Mouse (Mus musculus): ENCODE data around the gene Hmgcs1. TPM values are rescaled to one million over a fixed set of nuclear protein-coding genes. Genes with fewer than 3 reads are reported as not detected.
A peak's percentile ranks its signal among the peaks of the same experiment; 100 is the strongest.

Hmgcs1 gene
- total and polyA plus RNA-seq, 3 experiments = 16.7 to 35.4 (median 34.9) TPM

- intact Hi-C loops (cut with DNase I) = loop anchor here (5.0 kb wide), 2 partner anchors 36 to 64 kb away; partner anchors contain the start of genes Hmgcs1 and Zfp131
- DNase-seq = peak; percentile 87 to 88
- Histone ChIP-seq H3K27ac (peak within 1 kb of the TSS; percentile 68), H3K9ac (ENCODE audit: low read depth, low read length) (peak within 1 kb of the TSS; percentile 73), H3K79me2 (replicated peaks; ENCODE audit: control insufficient read depth, insufficient read depth, low read length) (0 out of 2 replicates have a peak, but pooled peaks cover under 1% of the 10 kb centered on the region), H3K4me3 (peak within 1 kb of the TSS; percentile 58), H3K36me3 (ENCODE audit: control insufficient read depth, insufficient read depth, low read length) (no peaks in the 10 kb centered on the region), H3K4me1 (ENCODE audit: control insufficient read depth, insufficient read depth, low read length) (no peaks in the 10 kb centered on the region), H3K27me3 (ENCODE audit: control insufficient read depth, insufficient read depth, low read length) (no peaks in the 10 kb centered on the region)
- TF ChIP-seq POLR2A (IDR thresholded peaks at IDR 0.05; ENCODE audit: insufficient read depth, low read depth, low read length) = peak; percentile 82
- TF ChIP-seq CTCF (IDR thresholded peaks at IDR 0.05) = no peak
- TF ChIP-seq EP300 (IDR thresholded peaks at IDR 0.05; ENCODE audit: insufficient read depth, low read depth, low read length) = no peak
- 2% methylated on average over 43 of the region's 43 CpGs for WGBS
Observed at GRCm38 (mm10) chr13:119755681-119756471, 65.7 kb downstream of the Hmgcs1 start, which contains the start of gene Nim1k. TSS of gene Nim1k (minus strand) at chr13:119755882.

GRCm38 (mm10) chr13:119756831-119757230 is 66.7 kb downstream of the Hmgcs1 start:
- H3K9ac ChIP-seq (ENCODE audit: low read depth, low read length) = no peak overlapping the region
- TF ChIP-seq CTCF (IDR thresholded peaks at IDR 0.05) (no peak), EP300 (IDR thresholded peaks at IDR 0.05; ENCODE audit: insufficient read depth, low read depth, low read length) (no peak)
- H3K36me3 ChIP-seq (ENCODE audit: control insufficient read depth, insufficient read depth, low read length) = no peaks in the 10 kb centered on the region
- no peak for DNase-seq
- H3K4me1 ChIP-seq (ENCODE audit: control insufficient read depth, insufficient read depth, low read length) = no peaks in the 10 kb centered on the region
- no peak overlapping the region for H3K4me3 ChIP-seq
- WGBS = 38% methylated on average over 5 of the region's 5 CpGs
- H3K79me2 ChIP-seq (replicated peaks; ENCODE audit: control insufficient read depth, insufficient read depth, low read length) = 0 out of 2 replicates have a peak, but pooled peaks cover 1% of the 10 kb centered on the region
- no peaks in the 10 kb centered on the region for H3K27me3 ChIP-seq (ENCODE audit: control insufficient read depth, insufficient read depth, low read length)
- H3K27ac ChIP-seq = no peak overlapping the region
- intact Hi-C loops (cut with DNase I) = loop anchor here (5.0 kb wide), 2 partner anchors 35 to 65 kb away; partner anchors contain the start of genes Hmgcs1 and Zfp131

Other genes starting within 250 kb of the Hmgcs1 start
- gene 4833420G17Rik, start 227.6 kb upstream of the Hmgcs1 start, total RNA-seq (2021) = 1 to 10 TPM; 7.0 to 7.7 TPM
- gene 4833420G17Rik, start 227.6 kb upstream of the Hmgcs1 start, polyA plus RNA-seq (2012; rRNA removed) = 15.4 and 15.5 TPM in 2 replicates
- gene Tmem267, start 202.3 kb upstream of the Hmgcs1 start, total RNA-seq (2021) = 10 to 100 TPM in 1 of 2 experiments, 1 to 10 TPM in 1; 9.7 to 10.8 TPM
- gene Tmem267, start 202.3 kb upstream of the Hmgcs1 start, polyA plus RNA-seq (2012; rRNA removed) = 12.9 and 27.8 TPM in 2 replicates
- gene 3110070M22Rik, start 202.0 kb upstream of the Hmgcs1 start, total RNA-seq (2021) = 1 to 10 TPM in 1 of 2 experiments, under 1 TPM in 1; 0.86 to 1.9 TPM
- gene 3110070M22Rik, start 202.0 kb upstream of the Hmgcs1 start, polyA plus RNA-seq (2012; rRNA removed) = 1.00 and 2.0 TPM in 2 replicates
- gene Ccl28, start 66.6 kb upstream of the Hmgcs1 start, total RNA-seq (2021) = not detected
- gene Ccl28, start 66.6 kb upstream of the Hmgcs1 start, polyA plus RNA-seq (2012; rRNA removed) = 0.06 TPM in 1 of 2 replicates, not detected in the other
- 1 to 10 TPM; 1.2 to 1.8 TPM for gene Nim1k, start 65.5 kb downstream of the Hmgcs1 start, total RNA-seq (2021)
- gene Nim1k, start 65.5 kb downstream of the Hmgcs1 start, polyA plus RNA-seq (2012; rRNA removed) = 0.64 and 1.2 TPM in 2 replicates
- 10 to 100 TPM; 18.4 to 18.7 TPM for gene Zfp131, start 100.5 kb downstream of the Hmgcs1 start, total RNA-seq (2021)
- 5.0 and 7.3 TPM in 2 replicates for gene Zfp131, start 100.5 kb downstream of the Hmgcs1 start, polyA plus RNA-seq (2012; rRNA removed)
- gene AF067063, start 139.8 kb downstream of the Hmgcs1 start, total RNA-seq (2021) = not detected
- gene AF067063, start 139.8 kb downstream of the Hmgcs1 start, polyA plus RNA-seq (2012; rRNA removed) = not detected in 2 replicates
- gene D13Ertd608e, start 145.6 kb downstream of the Hmgcs1 start, total RNA-seq (2021) = not detected
- gene D13Ertd608e, start 145.6 kb downstream of the Hmgcs1 start, polyA plus RNA-seq (2012; rRNA removed) = not detected in 2 replicates
- gene Tcstv1, start 204.4 kb downstream of the Hmgcs1 start, total RNA-seq (2021) = not detected
- gene Tcstv1, start 204.4 kb downstream of the Hmgcs1 start, polyA plus RNA-seq (2012; rRNA removed) = not detected in 2 replicates
- not detected for gene Gm21761, start 238.9 kb downstream of the Hmgcs1 start, total RNA-seq (2021)
- not detected in 2 replicates for gene Gm21761, start 238.9 kb downstream of the Hmgcs1 start, polyA plus RNA-seq (2012; rRNA removed)

Data from heart, adult 2 months (tissue).